Mouse (Mus musculus) ES-E14 (cell line): ENCODE data around the gene Ntrk3.

ENCODE experiments used
- HCFC1 ChIP-seq: IDR thresholded peaks from 2 replicates; pipeline ENCODE4 v1.6.1; 2012; ENCODE audit warnings: low read length, inconsistent platforms, borderline replicate concordance; ENCODE audit not compliant: insufficient read depth
- MAFK ChIP-seq: IDR thresholded peaks from 2 replicates; pipeline ENCODE4 v1.6.1; 2014; ENCODE audit warnings: mild to moderate bottlenecking, low read depth, low read length, inconsistent platforms; ENCODE audit not compliant: insufficient read depth
- ZC3H11A ChIP-seq: IDR thresholded peaks from 2 replicates; pipeline ENCODE4 v1.6.1; 2012; ENCODE audit warnings: low read depth, mild to moderate bottlenecking, inconsistent platforms, low read length, borderline replicate concordance
- ZNF384 ChIP-seq: IDR thresholded peaks from 2 replicates; pipeline ENCODE4 v1.6.1; 2012; ENCODE audit warnings: low read depth, low read length, inconsistent platforms

GRCm38 (mm10) chr7:78248119-78248642, 489.6 kb downstream of the Ntrk3 start:
- TF ChIP-seq ZC3H11A (no peak), ZNF384 (no peak), MAFK (no peak), HCFC1 (no peak)
